Mouse (Mus musculus) hindbrain, postnatal 0 days (tissue): Measurements from ENCODE around the gene Ptprd. TPM values are rescaled to one million over a fixed set of nuclear protein-coding genes. Genes with fewer than 3 reads are reported as not detected.

Source experiments
- ATAC-seq: fragments of 200-750 bp; cut with Nextera tagmentation; 2 replicates; pipeline ENCODE4 v1.8.0; 2017; ENCODE audit warnings: mild to moderate bottlenecking, moderate TSS enrichment, moderate library complexity
- DNase-seq: peaks from one replicate; pipeline ENCODE4 v3.0.0-alpha.2; 2015; ENCODE audit warnings: low spot score
- H3K27ac ChIP-seq: fragments of 300-500 bp; sonication (generic); 2 replicates; pipeline ENCODE4 v1.5.1; 2014; ENCODE audit warnings: mild to moderate bottlenecking
- H3K27me3 ChIP-seq: fragments of 300-500 bp; sonication (generic); 2 replicates; pipeline ENCODE4 v1.6.1; 2014; ENCODE audit warnings: low read length, mixed read lengths; ENCODE audit not compliant: insufficient read depth
- H3K36me3 ChIP-seq: fragments of 300-500 bp; sonication (generic); 2 replicates; pipeline ENCODE4 v1.6.1; 2014; ENCODE audit warnings: low read length, mixed read lengths; ENCODE audit not compliant: insufficient read depth
- H3K4me1 ChIP-seq: fragments of 300-500 bp; sonication (generic); 2 replicates; pipeline ENCODE4 v1.6.1; 2014; ENCODE audit warnings: antibody characterized with exemption, low read length, mixed read lengths; ENCODE audit not compliant: insufficient read depth
- H3K4me2 ChIP-seq: fragments of 300-500 bp; sonication (generic); 2 replicates; pipeline ENCODE4 v1.6.1; 2014; ENCODE audit warnings: low read depth, mild to moderate bottlenecking, low read length, moderate library complexity, mixed read lengths
- H3K4me3 ChIP-seq: fragments of 300-500 bp; sonication (generic); 2 replicates; pipeline ENCODE4 v1.5.1; 2014; ENCODE audit warnings: low read length
- H3K9ac ChIP-seq: fragments of 300-500 bp; sonication (generic); replicated peaks from 2 replicates; pipeline ENCODE4 v1.6.1; 2014; ENCODE audit warnings: mild to moderate bottlenecking, low read length, moderate library complexity, mixed read lengths
- H3K9me3 ChIP-seq: fragments of 300-500 bp; sonication (generic); 2 replicates; pipeline ENCODE4 v1.6.1; 2016; ENCODE audit warnings: low read length, mixed read lengths
- CTCF ChIP-seq: IDR thresholded peaks from 2 replicates; pipeline ENCODE4 v1.5.1; 2016; ENCODE audit warnings: antibody characterized with exemption, control low read depth, low read depth
- WGBS: fragments of 180-500 bp; shearing (Covaris S2); extraction: QIAGEN DNeasy Blood & Tissue Kit; methylation state at CpG from one replicate; pipeline ENCODE4 v1.1.7; 2014; 5-methylcytosine and 5-hydroxymethylcytosine counted together
- polyA plus RNA-seq: library from polyadenylated mRNA; unstranded; fragments of >200 nt; fragmentation: Nextera tagmentation; extraction: Ambion mirVana; gene quantifications from 2 replicates; pipeline ENCODE4 v1.2.1, GENCODE M21; 2015
- total RNA-seq: library from RNA; depleted of rRNA; stranded (reverse); fragments of >200 nt; gene quantifications from 2 replicates; pipeline ENCODE4 v1.2.3, GENCODE M21; 2014

Gene Ptprd
- total and polyA plus RNA-seq, 2 experiments from 2014 or later, result 56.3 to 96.0 TPM

- H3K9me3 ChIP-seq, result no peaks in the 10 kb centered on the region
- H3K27me3 ChIP-seq, result no peaks in the 10 kb centered on the region
- no peak for DNase-seq
- H3K4me1 ChIP-seq, result peaks cover 3% of the 10 kb centered on the region; the same call in 1 of the 2 replicates
- H3K4me2 ChIP-seq, result no peak overlapping the region
- no peak overlapping the region for H3K4me3 ChIP-seq
- H3K27ac ChIP-seq, result no peak overlapping the region
- 42% methylated on average over 1 of the region's 1 CpGs for WGBS
- TF ChIP-seq CTCF, result no peak
- no peak overlapping the region for H3K9ac ChIP-seq
- no peaks in the 10 kb centered on the region for H3K36me3 ChIP-seq
- ATAC-seq, result no peak
Observed at GRCm38 (mm10) chr4:76361546-76361945, 1850.2 kb downstream of the Ptprd start.

GRCm38 (mm10) chr4:76354167-76354566, 1857.6 kb downstream of the Ptprd start:
- no peak overlapping the region for H3K4me3 ChIP-seq
- H3K9ac ChIP-seq, result no peak overlapping the region
- WGBS, result 84% methylated on average over 2 of the region's 2 CpGs
- H3K9me3 ChIP-seq, result no peaks in the 10 kb centered on the region
- no peaks in the 10 kb centered on the region for H3K36me3 ChIP-seq
- no peak for DNase-seq
- no peak for TF ChIP-seq CTCF
- H3K4me2 ChIP-seq, result no peak overlapping the region
- no peaks in the 10 kb centered on the region for H3K4me1 ChIP-seq
- no peak for ATAC-seq
- H3K27ac ChIP-seq, result no peak overlapping the region
- H3K27me3 ChIP-seq, result no peaks in the 10 kb centered on the region

GRCm38 (mm10) chr4:76352468-76352867, 1859.3 kb downstream of the Ptprd start:
- DNase-seq, result no peak
- ATAC-seq, result no peak
- no peak overlapping the region for H3K27ac ChIP-seq
- no peaks in the 10 kb centered on the region for H3K9me3 ChIP-seq
- no peaks in the 10 kb centered on the region for H3K27me3 ChIP-seq
- H3K9ac ChIP-seq, result no peak overlapping the region
- no peak for TF ChIP-seq CTCF
- H3K4me3 ChIP-seq, result no peak overlapping the region
- no peak overlapping the region for H3K4me2 ChIP-seq
- 68% methylated on average over 1 of the region's 1 CpGs for WGBS
- no peaks in the 10 kb centered on the region for H3K4me1 ChIP-seq
- no peaks in the 10 kb centered on the region for H3K36me3 ChIP-seq

GRCm38 (mm10) chr4:76351201-76351979, 1860.4 kb downstream of the Ptprd start:
- no peak for TF ChIP-seq CTCF
- no peak for ATAC-seq
- Histone ChIP-seq H3K36me3 (no peaks in the 10 kb centered on the region), H3K27ac (no peak overlapping the region), H3K9ac (no peak overlapping the region), H3K27me3 (no peaks in the 10 kb centered on the region), H3K4me2 (no peak overlapping the region), H3K4me1 (no peaks in the 10 kb centered on the region), H3K9me3 (no peaks in the 10 kb centered on the region), H3K4me3 (no peak overlapping the region)
- WGBS, result 70% methylated on average over 8 of the region's 8 CpGs
- DNase-seq, result no peak

GRCm38 (mm10) chr4:76350241-76350962, 1861.4 kb downstream of the Ptprd start:
- ATAC-seq (no peak), DNase-seq (no peak)
- Histone ChIP-seq H3K27ac (no peak overlapping the region), H3K9me3 (no peaks in the 10 kb centered on the region), H3K36me3 (no peaks in the 10 kb centered on the region), H3K4me2 (no peak overlapping the region), H3K4me1 (no peaks in the 10 kb centered on the region), H3K9ac (no peak overlapping the region), H3K4me3 (no peak overlapping the region), H3K27me3 (no peaks in the 10 kb centered on the region)
- TF ChIP-seq CTCF, result no peak
- WGBS, result 36% methylated on average over 3 of the region's 3 CpGs

GRCm38 (mm10) chr4:76344059-76344458, 1867.7 kb downstream of the Ptprd start:
- Histone ChIP-seq H3K4me2 (no peak overlapping the region), H3K36me3 (no peaks in the 10 kb centered on the region)

GRCm38 (mm10) chr4:76337926-76338325, 1873.8 kb downstream of the Ptprd start:
- 59% methylated on average over 1 of the region's 1 CpGs for WGBS
- Histone ChIP-seq H3K27ac (no peak overlapping the region), H3K27me3 (no peaks in the 10 kb centered on the region), H3K4me1 (no peaks in the 10 kb centered on the region), H3K4me3 (no peak overlapping the region), H3K4me2 (no peak overlapping the region), H3K36me3 (no peaks in the 10 kb centered on the region), H3K9me3 (no peaks in the 10 kb centered on the region), H3K9ac (no peak overlapping the region)
- no peak for TF ChIP-seq CTCF
- ATAC-seq, result no peak
- no peak for DNase-seq

More at GRCm38 (mm10) chr4:76344059-76344458, 1867.7 kb downstream of the Ptprd start:
- H3K4me3 ChIP-seq, result no peak overlapping the region
- H3K4me1 ChIP-seq, result no peaks in the 10 kb centered on the region
- H3K9ac ChIP-seq, result no peak overlapping the region
- no peaks in the 10 kb centered on the region for H3K9me3 ChIP-seq
- no peaks in the 10 kb centered on the region for H3K27me3 ChIP-seq
- no peak for TF ChIP-seq CTCF
- WGBS, result 55% methylated on average over 3 of the region's 3 CpGs
- no peak overlapping the region for H3K27ac ChIP-seq
- DNase-seq (no peak), ATAC-seq (no peak)
